Mouse (Mus musculus) liver, postnatal 0 days (tissue): ENCODE results near the gene Aqp2. TPM values are rescaled to one million over a fixed set of nuclear protein-coding genes. Genes with fewer than 3 reads are reported as not detected.
A peak's percentile ranks its signal among the peaks of the same experiment; 100 is the strongest.

ENCODE experiments used
- ATAC-seq: fragments of 200-750 bp; cut with Nextera tagmentation; 2 replicates; pipeline ENCODE4 v1.8.0; 2017; ENCODE audit warnings: mild to moderate bottlenecking, moderate library complexity
- DNase-seq: peaks from one replicate; pipeline ENCODE4 v3.0.0-alpha.2; 2016
- H3K27ac ChIP-seq: fragments of 300-500 bp; sonication (generic); 2 replicates; pipeline ENCODE4 v1.5.1; 2014; ENCODE audit warnings: antibody characterized with exemption, moderate library complexity, mild to moderate bottlenecking, low read depth
- H3K27me3 ChIP-seq: fragments of 300-500 bp; sonication (generic); 2 replicates; pipeline ENCODE4 v1.6.1; 2014; ENCODE audit warnings: low read length, control low read depth, mixed read lengths; ENCODE audit not compliant: insufficient read depth
- H3K36me3 ChIP-seq: fragments of 300-500 bp; sonication (generic); replicated peaks from 2 replicates; pipeline ENCODE4 v1.6.1; 2014; ENCODE audit warnings: mild to moderate bottlenecking, control low read depth, low read length, moderate library complexity, mixed read lengths; ENCODE audit not compliant: insufficient read depth
- H3K4me1 ChIP-seq: fragments of 300-500 bp; sonication (generic); 2 replicates; pipeline ENCODE4 v1.6.1; 2014; ENCODE audit warnings: antibody characterized with exemption, mild to moderate bottlenecking, control low read depth; ENCODE audit not compliant: insufficient read depth
- H3K4me2 ChIP-seq: fragments of 300-500 bp; sonication (generic); 2 replicates; pipeline ENCODE4 v1.6.1; 2014; ENCODE audit warnings: low read depth, mild to moderate bottlenecking, low read length, moderate library complexity, mixed read lengths
- H3K4me3 ChIP-seq: fragments of 300-500 bp; sonication (generic); 2 replicates; pipeline ENCODE4 v1.5.1; 2014; ENCODE audit warnings: low read depth, low read length
- H3K9ac ChIP-seq: fragments of 300-500 bp; sonication (generic); replicated peaks from 2 replicates; pipeline ENCODE4 v1.6.1; 2014; ENCODE audit warnings: mild to moderate bottlenecking, moderate library complexity
- H3K9me3 ChIP-seq: fragments of 300-500 bp; sonication (generic); 2 replicates; pipeline ENCODE4 v1.6.1; 2016; ENCODE audit warnings: mild to moderate bottlenecking, control low read depth, low read length, mixed read lengths
- CTCF ChIP-seq: sonication (generic); IDR thresholded peaks from 2 replicates; pipeline ENCODE4 v1.5.1; 2016; ENCODE audit warnings: antibody characterized with exemption, low read depth
- EP300 ChIP-seq: IDR thresholded peaks from 2 replicates; pipeline ENCODE4 v1.6.1; 2016; ENCODE audit warnings: antibody characterized with exemption, low read depth, mild to moderate bottlenecking
- WGBS: fragments of 180-500 bp; shearing (Covaris S2); extraction: QIAGEN DNeasy Blood & Tissue Kit; methylation state at CpG from one replicate; pipeline ENCODE4 v1.1.7; 2014; ENCODE audit not compliant: insufficient replicate concordance; 5-methylcytosine and 5-hydroxymethylcytosine counted together
- polyA plus RNA-seq: library from polyadenylated mRNA; unstranded; fragments of >200 nt; fragmentation: Nextera tagmentation; extraction: Ambion mirVana; gene quantifications from 2 replicates; pipeline ENCODE4 v1.2.1, GENCODE M21; 2015

The Aqp2 gene
- polyA plus RNA-seq, 1 experiment from 2014 or later = not detected

DNA sequence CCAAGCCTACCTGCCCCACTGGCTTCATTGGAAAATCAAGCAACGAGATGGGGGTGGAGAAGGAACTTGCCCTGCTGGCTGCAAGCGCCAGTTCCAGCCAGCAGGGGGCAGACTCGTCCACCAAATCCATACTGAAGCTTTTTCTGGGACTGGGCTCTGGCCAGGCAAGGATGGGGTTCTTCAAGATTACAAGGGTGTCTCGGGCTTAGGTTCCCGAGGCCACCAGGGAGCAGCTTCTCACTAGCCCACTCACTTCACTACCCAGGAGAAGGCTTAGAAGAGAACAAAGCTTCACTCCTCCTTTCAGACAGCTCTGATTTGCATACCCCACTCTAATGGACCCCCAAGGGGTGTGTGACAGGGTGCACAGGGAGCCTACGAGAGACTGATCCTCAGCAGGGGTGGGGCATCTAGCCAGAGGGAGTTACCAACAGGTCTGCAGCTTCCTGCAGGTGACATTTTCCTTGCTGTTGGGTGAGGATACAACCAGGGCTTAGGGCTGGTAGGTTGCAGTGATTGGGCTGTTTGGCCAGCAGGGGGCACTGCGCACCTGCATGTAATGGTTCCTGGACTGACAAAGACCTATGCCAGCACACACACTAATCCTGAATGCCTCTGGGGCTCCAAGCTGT is 17.3 kb downstream of the Aqp2 start:
- Histone ChIP-seq H3K4me3 (no peak overlapping the region), H3K4me2 (no peak overlapping the region), H3K36me3 (no peaks in the 10 kb centered on the region), H3K9ac (no peak overlapping the region), H3K4me1 (no peaks in the 10 kb centered on the region), H3K9me3 (no peaks in the 10 kb centered on the region), H3K27me3 (peaks cover 69% of the 10 kb centered on the region), H3K27ac (no peak overlapping the region)
- WGBS = 0% methylated on average over 7 of the region's 7 CpGs
- peak; percentile 92 for ATAC-seq
- DNase-seq = peak; percentile 90
- TF ChIP-seq EP300 (no peak), CTCF (peak; percentile 93)

DNA sequence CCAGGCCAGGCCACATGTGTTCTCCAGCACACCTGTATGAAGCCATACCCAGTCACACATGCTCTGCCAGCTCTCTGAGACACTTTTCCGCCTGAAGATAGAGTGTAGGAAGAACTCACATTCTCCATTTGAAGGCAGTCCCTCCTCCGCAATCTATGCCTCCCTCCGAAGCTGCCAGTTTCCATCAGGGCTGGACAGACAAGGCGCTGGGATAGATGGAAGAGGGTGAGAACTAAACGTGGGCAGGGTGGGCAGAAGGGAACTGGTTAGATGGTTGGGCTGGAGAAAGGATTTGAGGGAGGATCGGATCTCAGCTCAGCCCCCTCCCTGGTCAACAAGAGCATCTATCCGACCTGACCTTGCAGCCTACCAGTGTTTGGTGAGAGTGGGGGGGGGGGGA is 18.0 kb downstream of the Aqp2 start:
- no peaks in the 10 kb centered on the region for H3K4me1 ChIP-seq
- no peak for DNase-seq
- no peak overlapping the region for H3K27ac ChIP-seq
- 47% methylated on average over 7 of the region's 7 CpGs for WGBS
- H3K36me3 ChIP-seq = no peaks in the 10 kb centered on the region
- TF ChIP-seq CTCF (no peak), EP300 (no peak)
- H3K9me3 ChIP-seq = no peaks in the 10 kb centered on the region
- no peak overlapping the region for H3K4me2 ChIP-seq
- peaks cover 62% of the 10 kb centered on the region for H3K27me3 ChIP-seq
- ATAC-seq = no peak
- no peak overlapping the region for H3K9ac ChIP-seq
- H3K4me3 ChIP-seq = no peak overlapping the region

- no peak overlapping the region for H3K4me3 ChIP-seq
- peaks cover 54% of the 10 kb centered on the region for H3K27me3 ChIP-seq
- H3K36me3 ChIP-seq = no peaks in the 10 kb centered on the region
- H3K9ac ChIP-seq = no peak overlapping the region
- DNase-seq = no peak
- H3K4me2 ChIP-seq = no peak overlapping the region
- no peak for ATAC-seq
- H3K27ac ChIP-seq = no peak overlapping the region
- 48% methylated on average over 8 of the region's 8 CpGs for WGBS
- H3K4me1 ChIP-seq = no peaks in the 10 kb centered on the region
- no peak for TF ChIP-seq CTCF
- TF ChIP-seq EP300 = no peak
- H3K9me3 ChIP-seq = no peaks in the 10 kb centered on the region
Observed at GRCm38 (mm10) chr15:99597596-99597995, 18.7 kb downstream of the Aqp2 start.

GRCm38 (mm10) chr15:99599245-99600070 is 20.6 kb downstream of the Aqp2 start:
- Histone ChIP-seq H3K4me2 (no peak overlapping the region), H3K9ac (no peak overlapping the region), H3K4me3 (no peak overlapping the region), H3K9me3 (no peaks in the 10 kb centered on the region), H3K27ac (no peak overlapping the region), H3K36me3 (no peaks in the 10 kb centered on the region), H3K27me3 (peaks cover 42% of the 10 kb centered on the region), H3K4me1 (no peaks in the 10 kb centered on the region)
- 61% methylated on average over 17 of the region's 17 CpGs for WGBS
- TF ChIP-seq CTCF = no peak
- no peak for ATAC-seq
- DNase-seq = no peak

DNA sequence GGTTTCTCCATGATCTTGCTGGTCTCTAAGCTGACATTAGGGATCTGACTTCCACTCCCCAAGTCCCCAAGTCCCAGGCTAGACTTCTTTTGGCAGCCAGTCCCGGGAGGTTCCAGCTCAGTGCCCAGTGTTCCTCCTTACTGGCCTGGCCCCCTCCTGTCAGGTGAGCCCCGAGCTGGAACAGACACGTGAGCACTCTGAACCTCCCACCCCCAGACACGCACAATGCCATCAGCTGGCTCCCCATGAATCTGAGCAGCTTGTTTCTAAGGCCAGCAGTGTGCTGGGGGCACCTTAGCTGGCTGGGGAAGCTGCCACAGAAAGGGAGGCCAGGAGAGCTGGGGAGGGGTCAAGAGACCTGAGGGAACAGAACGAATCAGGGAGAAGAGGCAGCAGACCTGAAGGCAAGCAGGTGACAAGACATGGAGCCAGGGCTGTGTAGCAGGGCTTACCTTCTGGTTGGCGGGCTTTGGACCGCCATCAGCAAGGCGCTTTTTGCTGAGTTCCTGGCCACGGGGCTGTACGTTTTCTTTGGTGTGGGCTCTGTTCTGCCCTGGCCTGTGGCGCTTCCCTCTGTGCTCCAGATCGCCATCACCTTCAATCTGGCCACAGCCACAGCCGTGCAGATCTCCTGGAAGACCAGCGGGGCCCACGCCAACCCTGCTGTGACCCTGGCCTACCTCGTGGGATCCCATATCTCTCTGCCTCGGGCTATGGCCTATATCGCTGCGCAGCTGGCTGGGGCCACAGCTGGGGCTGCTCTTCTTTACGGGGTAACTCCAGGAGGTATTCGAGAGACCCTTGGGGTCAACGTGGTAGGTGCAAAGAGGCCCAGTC is 22.3 kb downstream of the Aqp2 start, which contains the start of gene Aqp6:
Gene Aqp6 (plus strand): TSS at position 415 of the 837 bp plus-strand sequence.
- TF ChIP-seq EP300 (no peak), CTCF (no peak)
- H3K9me3 ChIP-seq = no peaks in the 10 kb centered on the region
- H3K4me3 ChIP-seq = no peak within 1 kb of the TSS
- DNase-seq (no peak), ATAC-seq (no peak)
- no peak within 1 kb of the TSS for H3K9ac ChIP-seq
- no peaks in the 10 kb centered on the region for H3K36me3 ChIP-seq
- H3K27me3 ChIP-seq = peaks cover 29% of the 10 kb centered on the region
- no peaks in the 10 kb centered on the region for H3K4me1 ChIP-seq
- H3K4me2 ChIP-seq = no peak within 1 kb of the TSS
- 63% methylated on average over 22 of the region's 22 CpGs for WGBS
- H3K27ac ChIP-seq = no peak within 1 kb of the TSS

- 41% methylated on average over 5 of the region's 5 CpGs for WGBS
- Histone ChIP-seq H3K4me2 (no peak overlapping the region), H3K36me3 (no peaks in the 10 kb centered on the region), H3K4me3 (no peak overlapping the region), H3K4me1 (no peaks in the 10 kb centered on the region), H3K27me3 (peaks cover 31% of the 10 kb centered on the region), H3K9ac (no peak overlapping the region), H3K27ac (no peak overlapping the region), H3K9me3 (no peaks in the 10 kb centered on the region)
- ATAC-seq (no peak), DNase-seq (no peak)
- no peak for TF ChIP-seq EP300
Observed at GRCm38 (mm10) chr15:99601823-99602120, 22.9 kb downstream of the Aqp2 start.
